Mouse (Mus musculus) kidney, embryonic 16.5 days (tissue): Measurements from ENCODE around the gene Tex36. TPM values are rescaled to one million over a fixed set of nuclear protein-coding genes. Genes with fewer than 3 reads are reported as not detected.

Source experiments
- ATAC-seq: fragments of 200-750 bp; cut with Nextera tagmentation; 2 replicates; pipeline ENCODE4 v1.8.0; 2017; ENCODE audit warnings: moderate TSS enrichment; ENCODE audit not compliant: low FRiP score, low TSS enrichment
- H3K27ac ChIP-seq: fragments of 300-500 bp; sonication (generic); 2 replicates; pipeline ENCODE4 v1.5.1; 2014; ENCODE audit warnings: low read length
- H3K27me3 ChIP-seq: fragments of 300-500 bp; sonication (generic); 2 replicates; pipeline ENCODE4 v1.6.1; 2014; ENCODE audit warnings: low read length, control low read depth, mixed read lengths; ENCODE audit not compliant: insufficient read depth
- H3K36me3 ChIP-seq: fragments of 300-500 bp; sonication (generic); 2 replicates; pipeline ENCODE4 v1.6.1; 2014; ENCODE audit warnings: low read length, control low read depth, mixed read lengths; ENCODE audit not compliant: insufficient read depth
- H3K4me1 ChIP-seq: fragments of 300-500 bp; sonication (generic); 2 replicates; pipeline ENCODE4 v1.6.1; 2014; ENCODE audit warnings: low read length, control low read depth, mixed read lengths; ENCODE audit not compliant: insufficient read depth
- H3K4me2 ChIP-seq: fragments of 300-500 bp; sonication (generic); replicated peaks from 2 replicates; pipeline ENCODE4 v1.6.1; 2014; ENCODE audit warnings: low read depth, low read length
- H3K4me3 ChIP-seq: fragments of 300-500 bp; sonication (generic); 2 replicates; pipeline ENCODE4 v1.5.1; 2014; ENCODE audit warnings: mild to moderate bottlenecking, low read length
- H3K9ac ChIP-seq: fragments of 300-500 bp; sonication (generic); replicated peaks from 2 replicates; pipeline ENCODE4 v1.6.1; 2014; ENCODE audit warnings: low read length
- H3K9me3 ChIP-seq: fragments of 300-500 bp; sonication (generic); 2 replicates; pipeline ENCODE4 v1.6.1; 2016; ENCODE audit warnings: low read length, control low read depth
- WGBS: fragments of 180-500 bp; shearing (Covaris S2); extraction: QIAGEN DNeasy Blood & Tissue Kit; methylation state at CpG from one replicate; pipeline ENCODE4 v1.1.7; 2014; 5-methylcytosine and 5-hydroxymethylcytosine counted together
- polyA plus RNA-seq: library from polyadenylated mRNA; unstranded; fragments of >200 nt; fragmentation: Nextera tagmentation; extraction: Ambion mirVana; gene quantifications from 2 replicates; pipeline ENCODE4 v1.2.1, GENCODE M21; 2015

Gene Tex36
- polyA plus RNA-seq, 1 experiment from 2014 or later = not detected

GRCm38 (mm10) chr7:133603156-133603555, 1.2 kb upstream of the Tex36 start:
- H3K4me3 ChIP-seq = no peak overlapping the region
- H3K27me3 ChIP-seq = no peaks in the 10 kb centered on the region
- H3K4me2 ChIP-seq = no peak overlapping the region
- no peak overlapping the region for H3K9ac ChIP-seq
- H3K4me1 ChIP-seq = peaks cover 23% of the 10 kb centered on the region
- H3K27ac ChIP-seq = no peak overlapping the region
- no peaks in the 10 kb centered on the region for H3K36me3 ChIP-seq
- ATAC-seq = no peak
- H3K9me3 ChIP-seq = no peaks in the 10 kb centered on the region
- 77% methylated on average over 2 of the region's 2 CpGs for WGBS

- H3K9me3 ChIP-seq = no peaks in the 10 kb centered on the region
- H3K27me3 ChIP-seq = no peaks in the 10 kb centered on the region
- H3K4me2 ChIP-seq = no peak overlapping the region
- H3K36me3 ChIP-seq = no peaks in the 10 kb centered on the region
- no peak overlapping the region for H3K9ac ChIP-seq
- no peak overlapping the region for H3K4me3 ChIP-seq
- H3K4me1 ChIP-seq = peaks cover 9% of the 10 kb centered on the region; the same call in 1 of the 2 replicates
- no peak for ATAC-seq
- 39% methylated on average over 1 of the region's 1 CpGs for WGBS
- H3K27ac ChIP-seq = no peak overlapping the region
Measured at GRCm38 (mm10) chr7:133600558-133600957, 1.4 kb downstream of the Tex36 start.

- no peak overlapping the region for H3K9ac ChIP-seq
- H3K9me3 ChIP-seq = peaks cover 5% of the 10 kb centered on the region; the same call in 1 of the 2 replicates
- H3K36me3 ChIP-seq = no peaks in the 10 kb centered on the region
- no peak overlapping the region for H3K27ac ChIP-seq
- WGBS = 78% methylated on average over 1 of the region's 1 CpGs
- no peak overlapping the region for H3K4me3 ChIP-seq
- H3K27me3 ChIP-seq = no peaks in the 10 kb centered on the region
- no peaks in the 10 kb centered on the region for H3K4me1 ChIP-seq
- no peak overlapping the region for H3K4me2 ChIP-seq
- no peak for ATAC-seq
Measured at GRCm38 (mm10) chr7:133591750-133592149, 10.2 kb downstream of the Tex36 start.

GRCm38 (mm10) chr7:133583216-133583615, 18.7 kb downstream of the Tex36 start:
- Histone ChIP-seq H3K36me3 (no peaks in the 10 kb centered on the region), H3K4me1 (no peaks in the 10 kb centered on the region), H3K9ac (no peak overlapping the region), H3K27ac (no peak overlapping the region), H3K4me3 (no peak overlapping the region), H3K9me3 (no peaks in the 10 kb centered on the region), H3K4me2 (no peak overlapping the region), H3K27me3 (no peaks in the 10 kb centered on the region)
- ATAC-seq = no peak
- WGBS = 58% methylated on average over 6 of the region's 6 CpGs

GRCm38 (mm10) chr7:133580296-133580640, 21.7 kb downstream of the Tex36 start:
- H3K27ac ChIP-seq = no peak overlapping the region
- no peak overlapping the region for H3K4me2 ChIP-seq
- peaks cover 12% of the 10 kb centered on the region for H3K4me1 ChIP-seq
- H3K9me3 ChIP-seq = no peaks in the 10 kb centered on the region
- H3K4me3 ChIP-seq = no peak overlapping the region
- H3K36me3 ChIP-seq = no peaks in the 10 kb centered on the region
- no peaks in the 10 kb centered on the region for H3K27me3 ChIP-seq
- WGBS = 81% methylated on average over 4 of the region's 4 CpGs
- ATAC-seq = no peak
- H3K9ac ChIP-seq = no peak overlapping the region

GRCm38 (mm10) chr7:133579491-133580295, 22.3 kb downstream of the Tex36 start:
- no peak overlapping the region for H3K4me3 ChIP-seq
- no peaks in the 10 kb centered on the region for H3K36me3 ChIP-seq
- no peak overlapping the region for H3K27ac ChIP-seq
- WGBS = 81% methylated on average over 20 of the region's 20 CpGs
- peaks cover 12% of the 10 kb centered on the region for H3K4me1 ChIP-seq
- H3K4me2 ChIP-seq = no peak overlapping the region
- H3K9ac ChIP-seq = no peak overlapping the region
- no peaks in the 10 kb centered on the region for H3K9me3 ChIP-seq
- ATAC-seq = no peak
- H3K27me3 ChIP-seq = no peaks in the 10 kb centered on the region

- WGBS = 9% methylated on average over 4 of the region's 4 CpGs
- peaks cover 12% of the 10 kb centered on the region for H3K4me1 ChIP-seq
- H3K9ac ChIP-seq = 0 out of 2 replicates have a peak overlapping the region, but pooled peaks have one; percentile 29
- peak; percentile 73 for ATAC-seq
- no peak overlapping the region for H3K4me3 ChIP-seq
- H3K27me3 ChIP-seq = no peaks in the 10 kb centered on the region
- peak overlapping the region; percentile 31; the same call in 1 of the 2 replicates for H3K27ac ChIP-seq
- H3K36me3 ChIP-seq = no peaks in the 10 kb centered on the region
- H3K4me2 ChIP-seq = no peak overlapping the region
- H3K9me3 ChIP-seq = no peaks in the 10 kb centered on the region
Measured at GRCm38 (mm10) chr7:133576825-133577224, 25.1 kb downstream of the Tex36 start.

GRCm38 (mm10) chr7:133576281-133576680, 25.7 kb downstream of the Tex36 start:
- WGBS = 54% methylated on average over 6 of the region's 6 CpGs
- no peak overlapping the region for H3K4me2 ChIP-seq
- peak overlapping the region; percentile 31; the same call in 1 of the 2 replicates for H3K27ac ChIP-seq
- no peaks in the 10 kb centered on the region for H3K36me3 ChIP-seq
- ATAC-seq = 0 out of 2 replicates have a peak, but pooled peaks have one; percentile 27
- H3K27me3 ChIP-seq = no peaks in the 10 kb centered on the region
- H3K4me1 ChIP-seq = peaks cover 17% of the 10 kb centered on the region
- no peak overlapping the region for H3K4me3 ChIP-seq
- 0 out of 2 replicates have a peak overlapping the region, but pooled peaks have one; percentile 29 for H3K9ac ChIP-seq
- no peaks in the 10 kb centered on the region for H3K9me3 ChIP-seq

GRCm38 (mm10) chr7:133571927-133572326, 30.0 kb downstream of the Tex36 start:
- no peak for ATAC-seq
- Histone ChIP-seq H3K27me3 (no peaks in the 10 kb centered on the region), H3K27ac (no peak overlapping the region), H3K9me3 (no peaks in the 10 kb centered on the region), H3K36me3 (no peaks in the 10 kb centered on the region), H3K4me1 (peaks cover 37% of the 10 kb centered on the region), H3K4me2 (no peak overlapping the region), H3K9ac (no peak overlapping the region), H3K4me3 (no peak overlapping the region)
- 34% methylated on average over 3 of the region's 3 CpGs for WGBS

- Histone ChIP-seq H3K4me2 (peak overlapping the region; percentile 46), H3K4me1 (peaks cover 29% of the 10 kb centered on the region), H3K9me3 (no peaks in the 10 kb centered on the region), H3K4me3 (0 out of 2 replicates have a peak overlapping the region, but pooled peaks have one; percentile 16), H3K36me3 (no peaks in the 10 kb centered on the region), H3K27ac (peak overlapping the region; percentile 82), H3K9ac (no peak overlapping the region), H3K27me3 (no peaks in the 10 kb centered on the region)
- ATAC-seq = peak; percentile 95
- WGBS = 14% methylated on average over 16 of the region's 16 CpGs
Measured at GRCm38 (mm10) chr7:133569194-133569880, 32.6 kb downstream of the Tex36 start.
